Mouse (Mus musculus): ENCODE data around the gene Psmd14.

Psmd14 gene

GRCm38 (mm10) chr2:61711108-61712040 is at the start of gene Psmd14:
TSS of gene Psmd14 (plus strand) at chr2:61711694.
- DNase-seq, result peak; percentile 83 to 86

- DNase-seq, result no peak
Observed at GRCm38 (mm10) chr2:61662833-61663232, 48.7 kb upstream of the Psmd14 start.

GRCm38 (mm10) chr2:61663573-61664241 is 47.8 kb upstream of the Psmd14 start:
- no peak for DNase-seq

- no peak for DNase-seq
Observed at GRCm38 (mm10) chr2:61667420-61667819, 44.1 kb upstream of the Psmd14 start.

- DNase-seq, result peak; percentile 80 to 81
Observed at GRCm38 (mm10) chr2:61668260-61668659, 43.2 kb upstream of the Psmd14 start.

GRCm38 (mm10) chr2:61674555-61674954 is 36.9 kb upstream of the Psmd14 start:
- DNase-seq, result no peak

- no peak for DNase-seq
Observed at GRCm38 (mm10) chr2:61681572-61681971, 29.9 kb upstream of the Psmd14 start.

- DNase-seq, result no peak
Observed at GRCm38 (mm10) chr2:61686533-61686932, 25.0 kb upstream of the Psmd14 start.

- DNase-seq, result no peak
Observed at GRCm38 (mm10) chr2:61689086-61689485, 22.4 kb upstream of the Psmd14 start.

GRCm38 (mm10) chr2:61709570-61709969 is 1.9 kb upstream of the Psmd14 start:
- no peak for DNase-seq

GRCm38 (mm10) chr2:61712526-61712925 is 1.0 kb downstream of the Psmd14 start:
- DNase-seq, result peak; percentile 45 to 50

GRCm38 (mm10) chr2:61722401-61722982 is 11.0 kb downstream of the Psmd14 start:
- DNase-seq, result no peak

GRCm38 (mm10) chr2:61732802-61733486 is 21.4 kb downstream of the Psmd14 start:
- DNase-seq, result no peak

GRCm38 (mm10) chr2:61734175-61734574 is 22.7 kb downstream of the Psmd14 start:
- DNase-seq, result no peak

- no peak for DNase-seq
Observed at GRCm38 (mm10) chr2:61746051-61746450, 34.6 kb downstream of the Psmd14 start.

- DNase-seq, result no peak
Observed at GRCm38 (mm10) chr2:61746580-61746979, 35.1 kb downstream of the Psmd14 start.

GRCm38 (mm10) chr2:61747411-61747810 is 35.9 kb downstream of the Psmd14 start:
- no peak for DNase-seq

- no peak for DNase-seq
Observed at GRCm38 (mm10) chr2:61750702-61751101, 39.2 kb downstream of the Psmd14 start.

- DNase-seq, result no peak
Observed at GRCm38 (mm10) chr2:61751286-61751685, 39.8 kb downstream of the Psmd14 start.

GRCm38 (mm10) chr2:61752362-61752761 is 40.9 kb downstream of the Psmd14 start:
- DNase-seq, result no peak

GRCm38 (mm10) chr2:61754989-61755388 is 43.5 kb downstream of the Psmd14 start:
- DNase-seq, result no peak

- DNase-seq, result no peak
Observed at GRCm38 (mm10) chr2:61759234-61759855, 47.9 kb downstream of the Psmd14 start.

GRCm38 (mm10) chr2:61760044-61760443 is 48.5 kb downstream of the Psmd14 start:
- DNase-seq, result no peak
